Mouse (Mus musculus): ENCODE measurements at regions not wholly inside any gene's neighbourhood (a gene's known extent, or its start where the extent isn't known, plus 50 kb on each side); places are given as distances from the start of the nearest gene placed in this dataset.

- in situ Hi-C loops (cut with MboI, MseI) = no loop called here
Observed at GRCm38 (mm10) chr9:89793018-89793417, 54.7 kb upstream of the Ankrd34c start.

- in situ Hi-C loops (cut with MboI, MseI) = no loop called here
Observed at GRCm38 (mm10) chr9:89789926-89790325, 51.7 kb upstream of the Ankrd34c start.

- in situ Hi-C loops (cut with MboI, MseI) = no loop called here
Observed at GRCm38 (mm10) chr9:89788651-89789050, 50.4 kb upstream of the Ankrd34c start.

Data from T-helper 2 cell (primary cell).